Mouse (Mus musculus) gastrocnemius, adult 2 months (tissue): ENCODE results near the gene Zfp507. TPM values are rescaled to one million over a fixed set of nuclear protein-coding genes. Genes with fewer than 3 reads are reported as not detected.

Experiments used
- DNase-seq: peaks from one replicate; pipeline ENCODE4 v3.0.0; 2022
- H3K27ac ChIP-seq: fragments of 200-600 bp; 2 replicates; pipeline ENCODE4 v1.8.1; 2022; ENCODE audit warnings: mild to moderate bottlenecking
- H3K4me3 ChIP-seq: fragments of 200-600 bp; 2 replicates; pipeline ENCODE4 v1.8.1; 2022; ENCODE audit warnings: mild to moderate bottlenecking, moderate library complexity
- CTCF ChIP-seq: fragments of 200-600 bp; IDR thresholded peaks from 2 replicates; pipeline ENCODE4 v1.8.1; 2022; ENCODE audit warnings: antibody characterized with exemption, mild to moderate bottlenecking, moderate library complexity
- intact Hi-C: fragments of 180-260 bp; cut with DNase I; formaldehyde crosslinking; loops from one replicate; pipeline ENCODE4 v1.15.1; 2025
- long read RNA-seq, 2 experiments: library from polyadenylated mRNA; stranded (forward); transcript quantifications; one replicate each; pipeline ENCODE4 v2.0.0; 2021
- total RNA-seq, 2 experiments: library from RNA; stranded (reverse); gene quantifications; 2 replicates each; pipeline ENCODE4 v1.2.3; 2021

The Zfp507 gene
- 10 to 100 TPM; 17.9 to 18.5 TPM for total RNA-seq
- long read RNA-seq, experiment 1, full-length matches to known transcripts: 3 of 8 reads
- long read RNA-seq, experiment 1, partial matches to known transcripts: 1 of 8 reads
- long read RNA-seq, experiment 1, other reads (novel, unspliced or antisense): 4 of 8 reads
- long read RNA-seq, experiment 2, full-length matches to known transcripts: 4 of 9 reads
- long read RNA-seq, experiment 2, partial matches to known transcripts: 1 of 9 reads
- long read RNA-seq, experiment 2, other reads (novel, unspliced or antisense): 4 of 9 reads

GRCm38 (mm10) chr7:35802906-35803595 lies at the start of gene Zfp507:
TSS of gene Zfp507 (minus strand) at chr7:35803003.
- H3K27ac ChIP-seq: peak within 1 kb of the TSS; percentile 92
- peak within 1 kb of the TSS; percentile 87 for H3K4me3 ChIP-seq
- TF ChIP-seq CTCF: no peak
- DNase-seq: peak; percentile 94
- intact Hi-C loops: loop anchor here (5.0 to 10.0 kb wide), 2 partner anchors 51 to 1542 kb away; partner anchors contain the start of gene Dpy19l3

DNA sequence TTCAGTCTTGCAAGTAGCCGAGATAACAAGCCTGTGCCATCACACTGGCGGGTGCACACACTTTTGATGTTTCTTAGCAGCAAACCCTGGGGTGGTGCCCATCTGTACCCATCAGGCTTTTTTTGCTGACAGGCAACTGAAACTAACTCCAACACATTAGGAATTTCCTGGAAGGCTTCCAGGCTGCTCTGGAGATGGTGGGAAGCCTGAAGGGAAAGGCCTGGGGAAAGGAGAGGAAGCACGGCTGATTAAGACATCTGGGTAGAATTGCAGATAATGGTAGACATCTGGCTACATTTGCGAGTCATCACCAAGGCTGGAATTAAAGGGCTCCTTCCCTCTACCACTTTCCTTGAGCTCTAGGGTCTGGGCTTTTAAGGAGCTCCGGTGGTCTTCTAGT lies 47.6 kb upstream of the Zfp507 start:
- no peak overlapping the region for H3K27ac ChIP-seq
- DNase-seq: no peak
- intact Hi-C loops: loop anchor here (10.0 kb wide), 2 partner anchors 166 to 196 kb away; no protein-coding TSS in a partner anchor
- no peak overlapping the region for H3K4me3 ChIP-seq
- no peak for TF ChIP-seq CTCF

DNA sequence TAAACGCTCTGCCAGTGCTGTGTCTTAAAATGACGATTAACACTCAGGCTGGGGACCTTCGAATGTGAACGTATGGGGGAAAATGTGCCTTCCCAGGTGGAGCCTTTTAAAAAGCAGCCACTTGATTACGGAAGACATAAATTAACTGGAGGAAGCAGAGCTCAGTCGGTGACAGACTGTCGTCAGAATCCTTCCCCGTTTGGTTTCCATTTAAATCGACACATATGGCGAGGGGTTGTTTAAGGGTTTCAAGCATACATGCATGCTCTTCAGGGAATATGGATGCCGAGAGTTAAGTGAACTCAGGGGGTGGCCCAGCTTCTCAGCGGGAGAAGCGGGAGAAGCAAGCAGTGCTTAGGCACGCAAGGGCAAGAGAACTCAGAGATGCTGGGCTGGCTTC lies 45.7 kb upstream of the Zfp507 start:
- DNase-seq: no peak
- no peak for TF ChIP-seq CTCF
- intact Hi-C loops: no loop called here
- Histone ChIP-seq H3K27ac (no peak overlapping the region), H3K4me3 (no peak overlapping the region)

- intact Hi-C loops: no loop called here
- no peak overlapping the region for H3K4me3 ChIP-seq
- H3K27ac ChIP-seq: no peak overlapping the region
- no peak for DNase-seq
- TF ChIP-seq CTCF: no peak
These were observed 37.7 kb upstream of the Zfp507 start for GRCm38 (mm10) chr7:35840504-35840903.

DNA sequence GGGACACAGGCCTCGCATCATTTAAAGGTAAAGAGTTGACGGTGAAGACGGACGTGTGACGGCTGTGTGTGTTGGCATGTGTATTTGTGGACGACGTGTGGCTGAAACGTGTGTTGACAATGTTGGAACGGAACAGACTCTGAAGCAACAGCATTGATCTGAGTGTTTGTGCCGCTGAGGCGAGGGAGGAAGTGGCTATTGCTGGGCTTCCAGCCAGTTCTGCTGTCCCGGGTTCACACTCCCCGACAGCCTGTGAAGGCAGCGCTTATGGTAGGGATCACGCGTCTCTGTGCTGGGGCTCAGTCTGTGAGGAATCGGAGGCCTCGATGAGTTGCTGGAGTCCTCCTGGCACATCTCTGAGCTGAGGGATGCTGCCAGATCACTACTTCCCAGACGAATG lies 34.0 kb upstream of the Zfp507 start:
- TF ChIP-seq CTCF: no peak
- intact Hi-C loops: no loop called here
- Histone ChIP-seq H3K4me3 (peak overlapping the region; percentile 33; the same call in 1 of the 2 replicates), H3K27ac (no peak overlapping the region)
- DNase-seq: peak; percentile 42

DNA sequence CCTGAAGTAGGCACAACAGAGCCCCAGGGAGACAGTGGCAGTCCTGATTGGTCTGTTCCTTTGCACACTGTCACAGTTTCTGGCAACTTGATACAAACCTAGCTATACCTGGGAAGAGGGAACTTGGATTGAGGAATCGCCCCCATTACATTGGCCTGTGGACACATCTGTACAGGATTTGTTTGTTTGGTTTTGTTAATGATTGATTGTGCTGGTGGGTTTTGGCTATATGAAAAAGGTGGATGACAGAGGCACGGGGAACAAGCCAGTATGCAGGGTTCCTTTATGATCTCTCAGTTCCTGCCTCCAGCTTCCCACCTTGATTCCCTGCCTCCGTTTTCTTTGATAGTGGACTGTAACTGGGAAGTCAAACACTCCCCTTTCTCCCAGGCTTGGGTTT lies 33.6 kb upstream of the Zfp507 start:
- Histone ChIP-seq H3K27ac (no peak overlapping the region), H3K4me3 (no peak overlapping the region)
- no peak for DNase-seq
- no peak for TF ChIP-seq CTCF
- intact Hi-C loops: no loop called here

GRCm38 (mm10) chr7:35830119-35830518 lies 27.3 kb upstream of the Zfp507 start:
- TF ChIP-seq CTCF: no peak
- no peak for DNase-seq
- Histone ChIP-seq H3K4me3 (no peak overlapping the region), H3K27ac (no peak overlapping the region)
- intact Hi-C loops: no loop called here

DNA sequence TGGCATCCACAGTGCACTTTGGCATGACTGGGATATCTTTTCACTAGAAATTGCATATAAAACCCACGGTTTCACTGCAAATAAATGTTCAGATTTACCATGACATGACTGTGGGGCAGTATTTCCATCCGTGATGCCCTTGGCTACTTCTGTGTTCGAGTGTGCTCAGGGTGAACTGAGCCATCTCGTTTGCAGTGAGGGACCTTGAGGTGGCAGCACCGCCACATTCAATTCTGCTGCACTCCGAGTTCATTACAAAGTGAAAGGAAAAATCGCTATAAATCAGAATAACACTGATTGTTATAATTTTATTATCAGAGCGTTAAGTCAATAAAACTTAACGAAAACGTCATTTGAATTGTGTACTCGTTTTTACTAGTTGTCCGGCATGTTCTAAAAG lies 21.1 kb upstream of the Zfp507 start:
- no peak overlapping the region for H3K4me3 ChIP-seq
- intact Hi-C loops: no loop called here
- peak; percentile 46 for TF ChIP-seq CTCF
- no peak overlapping the region for H3K27ac ChIP-seq
- no peak for DNase-seq

DNA sequence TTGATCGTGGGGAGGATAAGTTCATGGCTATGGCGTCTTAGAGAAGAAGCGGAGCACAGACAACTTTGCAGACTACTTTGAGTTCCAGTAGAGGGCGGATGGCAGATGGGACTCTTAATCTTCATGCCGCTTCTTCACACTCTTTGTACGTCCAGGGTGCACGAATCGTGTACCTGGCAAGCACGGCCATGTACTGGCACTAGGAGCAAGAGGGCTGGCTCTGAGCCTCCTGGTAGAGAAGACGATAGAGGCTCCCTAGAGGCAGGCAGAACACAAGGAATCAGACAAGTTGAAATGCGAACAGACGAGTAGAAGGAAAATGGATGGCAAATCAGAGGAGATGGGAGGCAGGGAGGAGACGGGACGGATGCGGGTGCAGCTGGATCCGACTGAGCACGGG lies 19.5 kb upstream of the Zfp507 start:
- Histone ChIP-seq H3K4me3 (no peak overlapping the region), H3K27ac (no peak overlapping the region)
- DNase-seq: no peak
- intact Hi-C loops: no loop called here
- no peak for TF ChIP-seq CTCF

GRCm38 (mm10) chr7:35821357-35821756 lies 18.6 kb upstream of the Zfp507 start:
- no peak for TF ChIP-seq CTCF
- intact Hi-C loops: no loop called here
- H3K27ac ChIP-seq: no peak overlapping the region
- no peak for DNase-seq
- no peak overlapping the region for H3K4me3 ChIP-seq

DNA sequence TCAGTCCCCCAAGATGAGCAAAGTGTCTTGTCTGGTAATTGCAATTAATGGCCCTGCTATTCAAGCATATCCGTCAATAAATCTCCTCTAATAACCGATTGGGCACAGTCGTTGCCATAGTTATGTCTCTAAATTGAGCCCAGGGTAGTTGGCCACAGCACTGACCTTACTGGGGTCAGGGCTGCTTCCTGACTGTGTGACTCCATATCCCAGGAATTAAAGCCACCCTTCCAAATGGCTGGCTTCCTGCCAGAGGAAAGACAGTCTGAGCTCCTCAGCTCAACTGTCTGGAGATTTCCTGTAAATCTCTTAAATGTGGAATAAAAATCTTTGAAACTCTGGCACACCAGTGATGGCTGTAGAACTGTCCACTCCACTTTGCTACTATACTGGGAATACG lies 16.7 kb upstream of the Zfp507 start:
- DNase-seq: peak; percentile 50
- Histone ChIP-seq H3K4me3 (no peak overlapping the region), H3K27ac (no peak overlapping the region)
- TF ChIP-seq CTCF: no peak
- intact Hi-C loops: no loop called here

GRCm38 (mm10) chr7:35814759-35815551 lies 12.2 kb upstream of the Zfp507 start:
- no peak for TF ChIP-seq CTCF
- intact Hi-C loops: no loop called here
- DNase-seq: no peak
- Histone ChIP-seq H3K4me3 (no peak overlapping the region), H3K27ac (no peak overlapping the region)

DNA sequence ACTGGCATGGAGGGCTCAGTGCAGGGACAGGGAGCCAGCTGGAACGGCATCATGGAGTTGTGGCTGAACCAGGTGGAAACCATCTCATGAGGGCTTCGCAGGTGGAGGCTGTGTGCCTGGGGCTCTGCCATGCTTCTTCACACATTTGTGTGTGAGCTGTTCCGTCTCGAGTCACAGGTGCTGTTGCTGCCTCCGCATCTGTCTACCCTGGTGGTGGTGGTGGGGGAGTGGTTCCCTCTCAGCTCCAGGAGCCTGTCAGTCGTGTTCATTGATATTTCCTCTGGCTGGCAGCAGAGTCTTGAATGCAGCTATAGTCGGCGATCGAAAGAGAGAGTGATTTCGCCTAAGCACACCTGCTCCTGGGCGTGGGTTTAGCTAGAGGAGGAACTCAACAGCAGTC lies 10.5 kb upstream of the Zfp507 start:
- no peak for TF ChIP-seq CTCF
- DNase-seq: no peak
- intact Hi-C loops: no loop called here
- H3K4me3 ChIP-seq: no peak overlapping the region
- H3K27ac ChIP-seq: no peak overlapping the region
